Mouse (Mus musculus): ENCODE data around the gene Tacc2. TPM values are rescaled to one million over a fixed set of nuclear protein-coding genes. Genes with fewer than 3 reads are reported as not detected.
"Not testable (repeated sequence)": the region's sequence is repeated elsewhere in the genome, so short reads cannot be mapped to it uniquely, and the experiment has no call there.

Gene Tacc2
- polyA plus RNA-seq (2014; fragmentation: Nextera tagmentation; extraction: Ambion mirVana) = 16.4 and 17.3 TPM in 2 replicates

DNA sequence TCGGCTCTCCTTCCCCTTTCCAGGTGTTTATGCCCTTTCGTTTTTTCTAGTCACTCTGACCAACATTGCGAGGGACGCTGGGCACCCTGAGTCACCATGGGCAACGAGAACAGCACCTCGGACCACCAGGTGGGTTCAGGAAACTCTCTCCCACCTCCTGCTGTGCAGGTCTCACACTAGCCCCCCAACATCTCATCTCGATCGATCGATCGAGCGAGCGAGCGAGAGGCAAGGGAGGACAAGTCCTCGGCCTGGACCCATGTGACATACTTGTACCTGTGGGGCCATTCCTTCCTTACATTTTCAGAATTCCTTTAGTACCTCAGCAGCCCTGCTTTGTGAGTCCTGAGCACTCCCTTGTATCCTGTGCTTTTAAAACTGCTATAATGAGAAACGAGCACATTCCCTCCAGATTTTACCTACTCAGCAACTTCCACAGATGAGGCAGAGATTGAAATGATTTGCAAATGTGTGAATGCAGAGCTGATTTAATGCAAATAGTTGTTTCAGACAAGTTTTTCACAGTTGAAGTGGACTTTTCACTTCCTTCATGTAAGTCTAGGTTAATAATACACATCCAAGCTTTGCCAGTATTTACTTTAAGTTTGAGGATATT lies at the start of gene Tacc2:
Tacc2 (plus strand) TSS at position 51 of the 616 bp plus-strand sequence.
- no peak within 1 kb of the TSS for H3K27ac ChIP-seq (ENCODE audit: low read depth, low read length)

GRCm38 (mm10) chr7:130531138-130531537 lies 46.1 kb upstream of the Tacc2 start:
- H3K27ac ChIP-seq (ENCODE audit: low read depth, low read length); H3K9me3 ChIP-seq (ENCODE audit: control insufficient read depth, low read length); H3K4me2 ChIP-seq; H3K4me1 ChIP-seq (replicated peaks; ENCODE audit: control insufficient read depth, insufficient read depth, low read length); H3K4me3 ChIP-seq (ENCODE audit: low read depth, low read length); DNase-seq (ENCODE audit: low spot score); H3K27me3 ChIP-seq (replicated peaks; ENCODE audit: control insufficient read depth, insufficient read depth, low read length); H3K9ac ChIP-seq (ENCODE audit: low read depth, low read length); ATAC-seq (replicated peaks; ENCODE audit: low FRiP score): not testable (repeated sequence)
- WGBS = 93% methylated on average over 14 of the region's 15 CpGs
- peaks cover 19% of the 10 kb centered on the region for H3K36me3 ChIP-seq (ENCODE audit: control insufficient read depth, insufficient read depth, low read length)

More for the DNA sequence above, at the start of gene Tacc2:
- H3K27me3 ChIP-seq (replicated peaks; ENCODE audit: control insufficient read depth, insufficient read depth, low read length) = no peaks in the 10 kb centered on the region
- peak within 1 kb of the TSS; percentile 47 for H3K4me2 ChIP-seq
- H3K4me1 ChIP-seq (replicated peaks; ENCODE audit: control insufficient read depth, insufficient read depth, low read length) = no peaks in the 10 kb centered on the region
- 30% methylated on average over 15 of the region's 15 CpGs for whole genome bisulfite sequencing
- H3K4me3 ChIP-seq (ENCODE audit: low read depth, low read length) = peak within 1 kb of the TSS; percentile 14; the same call in 1 of the 2 replicates
- no peak within 1 kb of the TSS for H3K9ac ChIP-seq (ENCODE audit: low read depth, low read length)
- ATAC-seq (replicated peaks; ENCODE audit: low FRiP score) (no peak), DNase-seq (ENCODE audit: low spot score) (no peak)
- H3K9me3 ChIP-seq (ENCODE audit: control insufficient read depth, low read length) = no peaks in the 10 kb centered on the region
- no peaks in the 10 kb centered on the region for H3K36me3 ChIP-seq (ENCODE audit: control insufficient read depth, insufficient read depth, low read length)

- Histone ChIP-seq H3K27me3 (replicated peaks; ENCODE audit: control insufficient read depth, insufficient read depth, low read length) (no peaks in the 10 kb centered on the region), H3K27ac (ENCODE audit: low read depth, low read length) (no peak overlapping the region), H3K36me3 (ENCODE audit: control insufficient read depth, insufficient read depth, low read length) (peaks cover 35% of the 10 kb centered on the region), H3K4me3 (ENCODE audit: low read depth, low read length) (no peak overlapping the region), H3K9ac (ENCODE audit: low read depth, low read length) (no peak overlapping the region), H3K4me2 (no peak overlapping the region), H3K4me1 (replicated peaks; ENCODE audit: control insufficient read depth, insufficient read depth, low read length) (no peaks in the 10 kb centered on the region), H3K9me3 (ENCODE audit: control insufficient read depth, low read length) (no peaks in the 10 kb centered on the region)
- DNase-seq (ENCODE audit: low spot score) (peak; percentile 85), ATAC-seq (replicated peaks; ENCODE audit: low FRiP score) (peak; percentile 82)
- 48% methylated on average over 24 of the region's 25 CpGs for WGBS
These were observed 43.6 kb upstream of the Tacc2 start for GRCm38 (mm10) chr7:130533316-130534260.

DNA sequence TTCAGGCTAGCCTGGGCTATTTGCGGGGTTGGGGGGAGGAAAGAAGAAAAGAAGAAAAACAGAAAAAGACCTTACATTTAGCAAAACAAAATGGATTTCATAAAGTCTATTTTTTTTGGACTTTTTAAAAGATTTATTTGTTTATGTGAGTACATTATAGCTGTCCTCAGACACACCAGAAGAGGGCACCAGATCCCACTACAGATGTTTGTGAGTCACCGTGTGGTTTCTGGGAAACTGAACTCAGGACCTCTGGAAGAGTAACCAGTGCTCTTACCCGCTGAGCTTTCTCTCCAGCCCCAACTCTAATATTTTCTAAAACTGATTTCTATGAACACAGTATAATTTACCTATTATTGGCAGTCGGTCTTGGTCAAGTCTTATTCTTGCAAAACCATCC lies 42.1 kb upstream of the Tacc2 start:
- no peaks in the 10 kb centered on the region for H3K4me1 ChIP-seq (replicated peaks; ENCODE audit: control insufficient read depth, insufficient read depth, low read length)
- no peak overlapping the region for H3K4me2 ChIP-seq
- ATAC-seq (replicated peaks; ENCODE audit: low FRiP score) = no peak
- no peak for DNase-seq (ENCODE audit: low spot score)
- no peak overlapping the region for H3K9ac ChIP-seq (ENCODE audit: low read depth, low read length)
- H3K27ac ChIP-seq (ENCODE audit: low read depth, low read length) = no peak overlapping the region
- H3K9me3 ChIP-seq (ENCODE audit: control insufficient read depth, low read length) = no peaks in the 10 kb centered on the region
- WGBS = 92% methylated on average over 4 of the region's 4 CpGs
- H3K27me3 ChIP-seq (replicated peaks; ENCODE audit: control insufficient read depth, insufficient read depth, low read length) = no peaks in the 10 kb centered on the region
- H3K36me3 ChIP-seq (ENCODE audit: control insufficient read depth, insufficient read depth, low read length) = peaks cover 40% of the 10 kb centered on the region
- no peak overlapping the region for H3K4me3 ChIP-seq (ENCODE audit: low read depth, low read length)

- Histone ChIP-seq H3K27ac (ENCODE audit: low read depth, low read length) (no peak overlapping the region), H3K4me1 (replicated peaks; ENCODE audit: control insufficient read depth, insufficient read depth, low read length) (no peaks in the 10 kb centered on the region), H3K9me3 (ENCODE audit: control insufficient read depth, low read length) (no peaks in the 10 kb centered on the region), H3K4me3 (ENCODE audit: low read depth, low read length) (no peak overlapping the region), H3K4me2 (no peak overlapping the region), H3K27me3 (replicated peaks; ENCODE audit: control insufficient read depth, insufficient read depth, low read length) (no peaks in the 10 kb centered on the region), H3K36me3 (ENCODE audit: control insufficient read depth, insufficient read depth, low read length) (peaks cover 44% of the 10 kb centered on the region), H3K9ac (ENCODE audit: low read depth, low read length) (no peak overlapping the region)
- no peak for DNase-seq (ENCODE audit: low spot score)
- 86% methylated on average over 4 of the region's 4 CpGs for WGBS
- ATAC-seq (replicated peaks; ENCODE audit: low FRiP score) = no peak
These were observed 40.2 kb upstream of the Tacc2 start for GRCm38 (mm10) chr7:130537068-130537467.

GRCm38 (mm10) chr7:130540176-130540575 lies 37.1 kb upstream of the Tacc2 start:
- Histone ChIP-seq H3K4me1 (replicated peaks; ENCODE audit: control insufficient read depth, insufficient read depth, low read length) (peaks cover 4% of the 10 kb centered on the region), H3K4me3 (ENCODE audit: low read depth, low read length) (no peak overlapping the region), H3K9ac (ENCODE audit: low read depth, low read length) (no peak overlapping the region), H3K27ac (ENCODE audit: low read depth, low read length) (no peak overlapping the region), H3K4me2 (no peak overlapping the region), H3K27me3 (replicated peaks; ENCODE audit: control insufficient read depth, insufficient read depth, low read length) (no peaks in the 10 kb centered on the region), H3K36me3 (ENCODE audit: control insufficient read depth, insufficient read depth, low read length) (peaks cover 51% of the 10 kb centered on the region), H3K9me3 (ENCODE audit: control insufficient read depth, low read length) (no peaks in the 10 kb centered on the region)
- DNase-seq (ENCODE audit: low spot score) (no peak), ATAC-seq (replicated peaks; ENCODE audit: low FRiP score) (no peak)
- 87% methylated on average over 7 of the region's 7 CpGs for WGBS

DNA sequence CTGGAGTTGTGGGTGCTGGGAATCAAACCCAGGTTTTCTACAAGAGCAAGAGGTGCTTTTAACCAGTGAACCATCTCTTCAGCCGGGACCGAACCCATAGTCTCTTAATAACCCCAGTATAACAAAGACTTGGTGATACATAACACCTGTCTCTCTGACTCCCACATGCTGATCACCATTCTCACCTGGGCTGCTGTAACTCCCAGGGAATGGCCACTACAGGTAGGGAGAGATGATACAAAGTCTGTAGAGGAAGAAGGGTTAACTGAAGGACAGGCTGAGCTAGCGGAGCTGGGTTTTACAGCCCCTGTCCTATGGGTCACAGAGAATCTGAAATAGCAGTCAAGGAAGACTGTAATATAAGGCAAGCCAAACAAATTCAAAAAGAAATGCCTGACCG lies 34.1 kb upstream of the Tacc2 start:
- Histone ChIP-seq H3K36me3 (ENCODE audit: control insufficient read depth, insufficient read depth, low read length) (peaks cover 40% of the 10 kb centered on the region), H3K4me1 (replicated peaks; ENCODE audit: control insufficient read depth, insufficient read depth, low read length) (peaks cover 18% of the 10 kb centered on the region), H3K9me3 (ENCODE audit: control insufficient read depth, low read length) (no peaks in the 10 kb centered on the region), H3K27me3 (replicated peaks; ENCODE audit: control insufficient read depth, insufficient read depth, low read length) (no peaks in the 10 kb centered on the region), H3K27ac (ENCODE audit: low read depth, low read length) (no peak overlapping the region), H3K9ac (ENCODE audit: low read depth, low read length) (no peak overlapping the region), H3K4me3 (ENCODE audit: low read depth, low read length) (no peak overlapping the region), H3K4me2 (no peak overlapping the region)
- 96% methylated on average over 4 of the region's 4 CpGs for WGBS
- no peak for ATAC-seq (replicated peaks; ENCODE audit: low FRiP score)
- no peak for DNase-seq (ENCODE audit: low spot score)

GRCm38 (mm10) chr7:130545401-130545800 lies 31.8 kb upstream of the Tacc2 start:
- no peak overlapping the region; the same call in 1 of the 2 replicates for H3K9ac ChIP-seq (ENCODE audit: low read depth, low read length)
- peaks cover 18% of the 10 kb centered on the region for H3K4me1 ChIP-seq (replicated peaks; ENCODE audit: control insufficient read depth, insufficient read depth, low read length)
- no peaks in the 10 kb centered on the region for H3K9me3 ChIP-seq (ENCODE audit: control insufficient read depth, low read length)
- H3K36me3 ChIP-seq (ENCODE audit: control insufficient read depth, insufficient read depth, low read length) = peaks cover 26% of the 10 kb centered on the region
- no peak for ATAC-seq (replicated peaks; ENCODE audit: low FRiP score)
- peak overlapping the region; percentile 94 for H3K4me3 ChIP-seq (ENCODE audit: low read depth, low read length)
- H3K27me3 ChIP-seq (replicated peaks; ENCODE audit: control insufficient read depth, insufficient read depth, low read length) = no peaks in the 10 kb centered on the region
- 90% methylated on average over 5 of the region's 5 CpGs for WGBS
- no peak for DNase-seq (ENCODE audit: low spot score)
- H3K4me2 ChIP-seq = peak overlapping the region; percentile 88
- no peak overlapping the region for H3K27ac ChIP-seq (ENCODE audit: low read depth, low read length)
